Mouse (Mus musculus) stomach, embryonic 16.5 days (tissue): ENCODE results near the gene Relch. TPM values are rescaled to one million over a fixed set of nuclear protein-coding genes. Genes with fewer than 3 reads are reported as not detected.

Source experiments
- ATAC-seq: fragments of 200-750 bp; cut with Nextera tagmentation; 2 replicates; pipeline ENCODE4 v1.8.0; 2017; ENCODE audit warnings: moderate number of reproducible peaks, moderate TSS enrichment; ENCODE audit not compliant: insufficient read depth, low FRiP score
- H3K27ac ChIP-seq: fragments of 300-500 bp; sonication (generic); 2 replicates; pipeline ENCODE4 v1.5.1; 2014; ENCODE audit warnings: low read length
- H3K27me3 ChIP-seq: fragments of 300-500 bp; sonication (generic); 2 replicates; pipeline ENCODE4 v1.6.1; 2014; ENCODE audit warnings: low read length, control low read depth, mixed read lengths; ENCODE audit not compliant: control insufficient read depth, insufficient read depth
- H3K36me3 ChIP-seq: fragments of 300-500 bp; sonication (generic); 2 replicates; pipeline ENCODE4 v1.6.1; 2014; ENCODE audit warnings: low read length; ENCODE audit not compliant: control insufficient read depth, insufficient read depth
- H3K4me1 ChIP-seq: fragments of 300-500 bp; sonication (generic); 2 replicates; pipeline ENCODE4 v1.6.1; 2014; ENCODE audit warnings: low read length, control low read depth, mixed read lengths; ENCODE audit not compliant: control insufficient read depth, insufficient read depth
- H3K4me2 ChIP-seq: fragments of 300-500 bp; sonication (generic); 2 replicates; pipeline ENCODE4 v1.6.1; 2014; ENCODE audit warnings: low read depth, low read length, mixed read lengths
- H3K4me3 ChIP-seq: fragments of 300-500 bp; sonication (generic); replicated peaks from 2 replicates; pipeline ENCODE4 v1.5.1; 2014; ENCODE audit warnings: mild to moderate bottlenecking, low read length
- H3K9ac ChIP-seq: fragments of 300-500 bp; sonication (generic); 2 replicates; pipeline ENCODE4 v1.6.1; 2014; ENCODE audit warnings: low read length
- H3K9me3 ChIP-seq: fragments of 300-500 bp; sonication (generic); replicated peaks from 2 replicates; pipeline ENCODE4 v1.6.1; 2016; ENCODE audit warnings: low read length, control low read depth; ENCODE audit not compliant: control insufficient read depth
- WGBS: fragments of 180-500 bp; shearing (Covaris S2); extraction: QIAGEN DNeasy Blood & Tissue Kit; methylation state at CpG from one replicate; pipeline ENCODE4 v1.1.7; 2014; 5-methylcytosine and 5-hydroxymethylcytosine counted together
- polyA plus RNA-seq: library from polyadenylated mRNA; unstranded; fragments of >200 nt; fragmentation: Nextera tagmentation; extraction: Ambion mirVana; gene quantifications from 2 replicates; pipeline ENCODE4 v1.2.1, GENCODE M21; 2015

Relch gene
- 21.6 and 26.6 TPM in 2 replicates for polyA plus RNA-seq

- Histone ChIP-seq H3K9ac (peak within 1 kb of the TSS; percentile 93), H3K9me3 (no peaks in the 10 kb centered on the region), H3K27ac (peak within 1 kb of the TSS; percentile 82), H3K4me2 (peak within 1 kb of the TSS; percentile 86), H3K4me3 (peak within 1 kb of the TSS; percentile 98), H3K27me3 (no peaks in the 10 kb centered on the region), H3K4me1 (peaks cover 3% of the 10 kb centered on the region; the same call in 1 of the 2 replicates), H3K36me3 (no peaks in the 10 kb centered on the region)
- ATAC-seq, result peak; percentile 99
- WGBS, result under 1% methylated on average over 41 of the region's 41 CpGs
These were observed at the start of gene Relch, which contains the start of gene Pign for GRCm38 (mm10) chr1:105663171-105663961. Relch (plus strand) TSS chr1:105663861. Pign (minus strand) TSS chr1:105663677.

- no peaks in the 10 kb centered on the region for H3K4me1 ChIP-seq
- H3K9ac ChIP-seq, result no peak overlapping the region
- no peak overlapping the region for H3K4me2 ChIP-seq
- WGBS, result 37% methylated on average over 3 of the region's 3 CpGs
- H3K36me3 ChIP-seq, result no peaks in the 10 kb centered on the region
- H3K9me3 ChIP-seq, result no peaks in the 10 kb centered on the region
- no peak overlapping the region for H3K27ac ChIP-seq
- no peak for ATAC-seq
- H3K27me3 ChIP-seq, result no peaks in the 10 kb centered on the region
- no peak overlapping the region for H3K4me3 ChIP-seq
These were observed 33.2 kb upstream of the Relch start for GRCm38 (mm10) chr1:105630481-105630880.

GRCm38 (mm10) chr1:105644093-105644492, 19.6 kb upstream of the Relch start:
- WGBS, result 88% methylated on average over 3 of the region's 3 CpGs
- H3K9ac ChIP-seq, result no peak overlapping the region
- no peak overlapping the region for H3K4me2 ChIP-seq
- H3K36me3 ChIP-seq, result peaks cover 8% of the 10 kb centered on the region; the same call in 1 of the 2 replicates
- H3K4me1 ChIP-seq, result no peaks in the 10 kb centered on the region
- no peak overlapping the region for H3K4me3 ChIP-seq
- no peaks in the 10 kb centered on the region for H3K27me3 ChIP-seq
- ATAC-seq, result no peak
- H3K9me3 ChIP-seq, result no peaks in the 10 kb centered on the region
- H3K27ac ChIP-seq, result no peak overlapping the region

GRCm38 (mm10) chr1:105650650-105651049, 13.0 kb upstream of the Relch start:
- H3K27me3 ChIP-seq, result no peaks in the 10 kb centered on the region
- no peak overlapping the region for H3K27ac ChIP-seq
- no peak overlapping the region for H3K4me2 ChIP-seq
- H3K4me3 ChIP-seq, result no peak overlapping the region
- no peaks in the 10 kb centered on the region for H3K9me3 ChIP-seq
- ATAC-seq, result no peak
- no peak overlapping the region for H3K9ac ChIP-seq
- WGBS, result 96% methylated on average over 1 of the region's 1 CpGs
- H3K36me3 ChIP-seq, result peaks cover 13% of the 10 kb centered on the region
- no peaks in the 10 kb centered on the region for H3K4me1 ChIP-seq

DNA sequence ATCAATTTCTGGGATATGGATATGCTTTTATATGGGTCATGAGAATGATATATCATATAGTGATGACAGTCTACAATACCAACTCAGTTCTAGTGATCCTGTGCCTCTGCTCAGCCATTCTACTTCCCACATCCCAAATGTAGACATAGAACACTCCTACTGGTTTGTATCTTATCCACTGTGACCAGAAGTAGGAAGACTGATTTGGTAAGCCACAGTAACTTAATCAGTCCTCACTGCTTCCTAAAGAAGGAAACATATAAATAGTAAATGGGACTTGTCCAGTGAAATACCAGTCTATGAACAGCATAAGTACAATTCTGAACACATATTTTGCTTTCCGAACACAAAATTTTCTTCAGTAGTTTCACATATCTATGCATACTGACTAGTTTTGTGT, 9.7 kb upstream of the Relch start:
- Histone ChIP-seq H3K9me3 (no peaks in the 10 kb centered on the region), H3K4me3 (no peak overlapping the region), H3K4me2 (no peak overlapping the region), H3K4me1 (no peaks in the 10 kb centered on the region), H3K27ac (no peak overlapping the region), H3K36me3 (peaks cover 6% of the 10 kb centered on the region; the same call in 1 of the 2 replicates), H3K27me3 (no peaks in the 10 kb centered on the region), H3K9ac (no peak overlapping the region)
- no peak for ATAC-seq
- 94% methylated on average over 1 of the region's 1 CpGs for WGBS

DNA sequence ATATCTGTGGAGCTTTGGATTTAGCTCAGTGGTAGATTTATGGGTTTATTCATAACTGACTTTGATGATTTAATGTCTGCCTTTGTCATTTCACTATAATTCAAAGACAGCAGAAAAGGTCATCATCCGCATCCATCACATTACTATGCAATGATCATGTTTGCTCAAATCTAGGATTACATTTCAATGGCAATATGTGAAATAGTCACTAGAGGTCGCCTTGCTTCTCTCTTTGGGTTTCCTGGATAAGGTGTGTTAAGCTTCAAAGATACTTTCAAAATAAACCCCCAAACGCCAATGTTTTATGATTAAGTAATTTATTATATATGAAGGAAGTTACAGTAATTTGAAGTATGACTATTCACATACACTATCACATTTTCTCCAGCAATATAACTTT, 3.6 kb upstream of the Relch start:
- Histone ChIP-seq H3K4me2 (no peak overlapping the region), H3K36me3 (no peaks in the 10 kb centered on the region), H3K9me3 (no peaks in the 10 kb centered on the region), H3K9ac (no peak overlapping the region), H3K4me1 (no peaks in the 10 kb centered on the region), H3K27me3 (no peaks in the 10 kb centered on the region), H3K27ac (no peak overlapping the region), H3K4me3 (no peak overlapping the region)
- WGBS, result 18% methylated on average over 3 of the region's 3 CpGs
- ATAC-seq, result no peak

DNA sequence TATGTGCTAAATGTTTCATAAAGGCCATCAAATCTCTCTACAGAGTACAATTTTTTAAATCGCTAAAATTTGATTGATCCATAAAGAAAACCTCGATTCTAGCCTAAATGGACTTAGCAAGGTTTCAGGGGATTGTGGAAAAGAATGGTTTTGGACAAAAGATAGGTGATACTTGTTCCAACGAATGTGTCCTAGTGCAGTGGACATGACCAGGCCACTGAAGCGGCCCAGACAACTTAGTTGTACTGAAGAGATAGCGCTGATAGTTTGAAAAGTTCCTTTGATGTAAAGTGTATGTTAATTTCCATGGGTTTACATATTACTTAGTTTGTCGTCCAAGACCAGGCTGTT, 866 bp upstream of the Relch start:
- no peaks in the 10 kb centered on the region for H3K27me3 ChIP-seq
- no peaks in the 10 kb centered on the region for H3K9me3 ChIP-seq
- 5% methylated on average over 6 of the region's 6 CpGs for WGBS
- peak overlapping the region; percentile 82 for H3K27ac ChIP-seq
- peak overlapping the region; percentile 98 for H3K4me3 ChIP-seq
- no peak for ATAC-seq
- no peaks in the 10 kb centered on the region for H3K36me3 ChIP-seq
- peaks cover 3% of the 10 kb centered on the region; the same call in 1 of the 2 replicates for H3K4me1 ChIP-seq
- H3K4me2 ChIP-seq, result peak overlapping the region; percentile 84
- H3K9ac ChIP-seq, result peak overlapping the region; percentile 86

GRCm38 (mm10) chr1:105663962-105664812, 526 bp downstream of the Relch start:
- Histone ChIP-seq H3K9me3 (no peaks in the 10 kb centered on the region), H3K27ac (peak overlapping the region; percentile 81), H3K4me3 (peak overlapping the region; percentile 98), H3K4me2 (peak overlapping the region; percentile 86), H3K27me3 (no peaks in the 10 kb centered on the region), H3K9ac (peak overlapping the region; percentile 93), H3K36me3 (no peaks in the 10 kb centered on the region), H3K4me1 (peaks cover 3% of the 10 kb centered on the region; the same call in 1 of the 2 replicates)
- WGBS, result under 1% methylated on average over 68 of the region's 68 CpGs
- no peak; the same call in 1 of the 2 replicates for ATAC-seq

- Histone ChIP-seq H3K27ac (no peak overlapping the region), H3K9ac (no peak overlapping the region), H3K4me3 (no peak overlapping the region), H3K4me2 (no peak overlapping the region), H3K9me3 (no peaks in the 10 kb centered on the region), H3K27me3 (no peaks in the 10 kb centered on the region), H3K36me3 (no peaks in the 10 kb centered on the region), H3K4me1 (peaks cover 3% of the 10 kb centered on the region; the same call in 1 of the 2 replicates)
- ATAC-seq, result no peak
These were observed 6.0 kb downstream of the Relch start for GRCm38 (mm10) chr1:105669700-105670099.
